Mouse (Mus musculus): ENCODE measurements around the gene BC052040.

Gene BC052040

GRCm38 (mm10) chr2:115702610-115703009 is 121.1 kb downstream of the BC052040 start:
- DNase-seq (ENCODE audit: low read depth): no peak

GRCm38 (mm10) chr2:115717535-115717934 is 136.0 kb downstream of the BC052040 start:
- DNase-seq (ENCODE audit: low read depth): no peak

- no peak for DNase-seq (ENCODE audit: low read depth)
Observed at GRCm38 (mm10) chr2:115717980-115718379, 136.5 kb downstream of the BC052040 start.

- no peak for DNase-seq (ENCODE audit: low read depth)
Observed at GRCm38 (mm10) chr2:115723452-115723851, 141.9 kb downstream of the BC052040 start.

GRCm38 (mm10) chr2:115724216-115724615 is 142.7 kb downstream of the BC052040 start:
- no peak for DNase-seq (ENCODE audit: low read depth)

- DNase-seq (ENCODE audit: low read depth): no peak
Observed at GRCm38 (mm10) chr2:115724726-115725125, 143.2 kb downstream of the BC052040 start.

- DNase-seq (ENCODE audit: low read depth): no peak
Observed at GRCm38 (mm10) chr2:115725503-115725902, 144.0 kb downstream of the BC052040 start.

GRCm38 (mm10) chr2:115725926-115726325 is 144.4 kb downstream of the BC052040 start:
- DNase-seq (ENCODE audit: low read depth): no peak

GRCm38 (mm10) chr2:115726806-115727205 is 145.3 kb downstream of the BC052040 start:
- DNase-seq (ENCODE audit: low read depth): no peak

- no peak for DNase-seq (ENCODE audit: low read depth)
Observed at GRCm38 (mm10) chr2:115728627-115729026, 147.1 kb downstream of the BC052040 start.

- DNase-seq (ENCODE audit: low read depth): no peak
Observed at GRCm38 (mm10) chr2:115730502-115730901, 149.0 kb downstream of the BC052040 start.

- DNase-seq (ENCODE audit: low read depth): no peak
Observed at GRCm38 (mm10) chr2:115731171-115731570, 149.7 kb downstream of the BC052040 start.

GRCm38 (mm10) chr2:115732572-115732971 is 151.1 kb downstream of the BC052040 start:
- no peak for DNase-seq (ENCODE audit: low read depth)

GRCm38 (mm10) chr2:115733017-115733692 is 151.6 kb downstream of the BC052040 start:
- no peak for DNase-seq (ENCODE audit: low read depth)

- no peak for DNase-seq (ENCODE audit: low read depth)
Observed at GRCm38 (mm10) chr2:115734850-115735249, 153.3 kb downstream of the BC052040 start.

- no peak for DNase-seq (ENCODE audit: low read depth)
Observed at GRCm38 (mm10) chr2:115736416-115736815, 154.9 kb downstream of the BC052040 start.

- no peak for DNase-seq (ENCODE audit: low read depth)
Observed at GRCm38 (mm10) chr2:115737966-115738365, 156.4 kb downstream of the BC052040 start.

GRCm38 (mm10) chr2:115742061-115742460 is 160.5 kb downstream of the BC052040 start:
- no peak for DNase-seq (ENCODE audit: low read depth)

GRCm38 (mm10) chr2:115747639-115748038 is 166.1 kb downstream of the BC052040 start:
- DNase-seq (ENCODE audit: low read depth): no peak

GRCm38 (mm10) chr2:115751177-115751576 is 169.7 kb downstream of the BC052040 start:
- DNase-seq (ENCODE audit: low read depth): no peak

- DNase-seq (ENCODE audit: low read depth): no peak
Observed at GRCm38 (mm10) chr2:115757685-115758084, 176.2 kb downstream of the BC052040 start.

- no peak for DNase-seq (ENCODE audit: low read depth)
Observed at GRCm38 (mm10) chr2:115758542-115758941, 177.0 kb downstream of the BC052040 start.

- no peak for DNase-seq (ENCODE audit: low read depth)
Observed at GRCm38 (mm10) chr2:115764595-115765305, 183.2 kb downstream of the BC052040 start.
